Mouse (Mus musculus) adrenal gland, postnatal 4 days (tissue): ENCODE data around the gene Hoxa7. TPM values are rescaled to one million over a fixed set of nuclear protein-coding genes. Genes with fewer than 3 reads are reported as not detected.

Experiments
- DNase-seq, 2 experiments: peaks; one replicate each; pipeline ENCODE4 v3.0.0; 2021 to 2022; ENCODE audit warnings: low spot score in 2 of 2, mixed read lengths in 2 of 2
- total RNA-seq, 2 experiments: library from RNA; stranded (reverse); gene quantifications; 2 replicates each; pipeline ENCODE4 v1.2.3; 2021

Gene Hoxa7
- total RNA-seq, 2 experiments from 2014 or later, result 25.1 to 28.1 TPM

GRCm38 (mm10) chr6:52200751-52201250 lies 20.9 kb downstream of the Hoxa7 start:
- no peak for DNase-seq

GRCm38 (mm10) chr6:52200073-52200750 lies 21.4 kb downstream of the Hoxa7 start:
- DNase-seq, result no peak

GRCm38 (mm10) chr6:52197271-52197670 lies 24.4 kb downstream of the Hoxa7 start:
- no peak for DNase-seq

- DNase-seq, result no peak
Observed at GRCm38 (mm10) chr6:52196811-52197210, 24.8 kb downstream of the Hoxa7 start.

- DNase-seq, result no peak
Observed at GRCm38 (mm10) chr6:52194690-52195089, 27.0 kb downstream of the Hoxa7 start.

- peak; percentile 79 to 81 for DNase-seq
Observed at GRCm38 (mm10) chr6:52191860-52192550, 29.6 kb downstream of the Hoxa7 start.

- DNase-seq, result no peak
Observed at GRCm38 (mm10) chr6:52190906-52191810, 30.5 kb downstream of the Hoxa7 start, which contains the start of gene Hoxa4. Hoxa4 (minus strand) TSS chr6:52191753.

- no peak for DNase-seq
Observed at GRCm38 (mm10) chr6:52190410-52190809, 31.2 kb downstream of the Hoxa7 start.

- DNase-seq, result no peak
Observed at GRCm38 (mm10) chr6:52189909-52190308, 31.7 kb downstream of the Hoxa7 start.

GRCm38 (mm10) chr6:52189172-52189591 lies 32.5 kb downstream of the Hoxa7 start:
- DNase-seq, result no peak

- no peak for DNase-seq
Observed at GRCm38 (mm10) chr6:52186500-52186899, 35.2 kb downstream of the Hoxa7 start.

GRCm38 (mm10) chr6:52185834-52186233 lies 35.8 kb downstream of the Hoxa7 start:
- DNase-seq, result no peak

GRCm38 (mm10) chr6:52185222-52185621 lies 36.4 kb downstream of the Hoxa7 start:
- no peak for DNase-seq

- DNase-seq, result no peak
Observed at GRCm38 (mm10) chr6:52184668-52185067, 37.0 kb downstream of the Hoxa7 start.

- DNase-seq, result no peak
Observed at GRCm38 (mm10) chr6:52183311-52184080, 38.2 kb downstream of the Hoxa7 start.

- no peak for DNase-seq
Observed at GRCm38 (mm10) chr6:52182793-52183192, 38.9 kb downstream of the Hoxa7 start.

GRCm38 (mm10) chr6:52182030-52182429 lies 39.6 kb downstream of the Hoxa7 start:
- no peak for DNase-seq

- DNase-seq, result no peak
Observed at GRCm38 (mm10) chr6:52180726-52181125, 40.9 kb downstream of the Hoxa7 start.

- no peak for DNase-seq
Observed at GRCm38 (mm10) chr6:52180213-52180710, 41.4 kb downstream of the Hoxa7 start.

GRCm38 (mm10) chr6:52179690-52180089 lies 42.0 kb downstream of the Hoxa7 start:
- DNase-seq, result no peak
